Mouse (Mus musculus) testis, postnatal 14 days (tissue): ENCODE measurements around the gene Htr2b.

Experiments used
- DNase-seq: peaks from one replicate; pipeline ENCODE4 v3.0.0; 2021; ENCODE audit warnings: low spot score

Gene Htr2b

GRCm38 (mm10) chr1:86094413-86094812 lies 17.4 kb downstream of the Htr2b start:
- no peak for DNase-seq

GRCm38 (mm10) chr1:86076565-86076964 lies 35.2 kb downstream of the Htr2b start:
- no peak for DNase-seq

GRCm38 (mm10) chr1:86064271-86064991 lies 47.3 kb downstream of the Htr2b start, which contains the start of gene Psmd1:
Gene Psmd1, plus strand, starts transcription at chr1:86064387.
- DNase-seq, result peak; percentile 90

GRCm38 (mm10) chr1:86062523-86062922 lies 49.2 kb downstream of the Htr2b start:
- no peak for DNase-seq

- DNase-seq, result peak; percentile 88
Measured at GRCm38 (mm10) chr1:86058856-86059769, 52.7 kb downstream of the Htr2b start.

GRCm38 (mm10) chr1:86056284-86056683 lies 55.5 kb downstream of the Htr2b start:
- no peak for DNase-seq

GRCm38 (mm10) chr1:86054943-86055342 lies 56.8 kb downstream of the Htr2b start:
- no peak for DNase-seq

- DNase-seq, result no peak
Measured at GRCm38 (mm10) chr1:86053198-86053921, 58.4 kb downstream of the Htr2b start.
